Mouse (Mus musculus) liver, embryonic 14.5 days (tissue): ENCODE results near the gene Malrd1. TPM values are rescaled to one million over a fixed set of nuclear protein-coding genes. Genes with fewer than 3 reads are reported as not detected.
A peak's percentile ranks its signal among the peaks of the same experiment; 100 is the strongest.

Source experiments
- ATAC-seq: fragments of 200-750 bp; cut with Nextera tagmentation; 2 replicates; pipeline ENCODE4 v1.8.0; 2017; ENCODE audit warnings: moderate number of reproducible peaks, mild to moderate bottlenecking, moderate library complexity; ENCODE audit not compliant: insufficient read depth
- DNase-seq, 3 experiments: peaks; one replicate each; pipeline ENCODE4 v3.0.0-alpha.2; 2012 to 2013; ENCODE audit warnings: low read depth in 3 of 3, low spot score in 3 of 3
- H3K27ac ChIP-seq: fragments of 300-500 bp; sonication (generic); 2 replicates; pipeline ENCODE4 v1.5.1; 2014; ENCODE audit warnings: moderate library complexity, mild to moderate bottlenecking, control low read depth, inconsistent platforms
- H3K27me3 ChIP-seq: fragments of 300-500 bp; sonication (generic); 2 replicates; pipeline ENCODE4 v1.6.1; 2014; ENCODE audit warnings: mild to moderate bottlenecking, low read length, moderate library complexity; ENCODE audit not compliant: control insufficient read depth, insufficient read depth
- H3K36me3 ChIP-seq: fragments of 300-500 bp; sonication (generic); replicated peaks from 2 replicates; pipeline ENCODE4 v1.6.1; 2014; ENCODE audit warnings: low read depth; ENCODE audit not compliant: control insufficient read depth, insufficient read depth
- H3K4me1 ChIP-seq, 2 experiments: fragments of 200-500 bp in 1 of 2; fragments of 300-500 bp in 1 of 2; sonication (generic) in 1 of 2; replicated peaks; 2 replicates each; pipeline ENCODE4 v1.6.1; 2012 to 2014; ENCODE audit warnings: antibody characterized with exemption in 1 of 2, inconsistent platforms in 1 of 2, low read length in 1 of 2; ENCODE audit not compliant: control insufficient read depth in 2 of 2, insufficient read depth in 2 of 2
- H3K4me2 ChIP-seq: fragments of 300-500 bp; sonication (generic); 2 replicates; pipeline ENCODE4 v1.6.1; 2014; ENCODE audit warnings: low read depth, mild to moderate bottlenecking, control low read depth, moderate library complexity
- H3K4me3 ChIP-seq, 2 experiments: fragments of 200-500 bp in 1 of 2; fragments of 300-500 bp in 1 of 2; sonication (generic) in 1 of 2; 2 replicates each; pipeline ENCODE4 v1.5.1; 2012 to 2014; ENCODE audit warnings: low read depth in 2 of 2, low read length in 2 of 2, mild to moderate bottlenecking in 2 of 2, control low read depth in 1 of 2, inconsistent platforms in 1 of 2, moderate library complexity in 1 of 2; ENCODE audit not compliant: insufficient read depth in 1 of 2
- H3K9ac ChIP-seq: fragments of 300-500 bp; sonication (generic); replicated peaks from 2 replicates; pipeline ENCODE4 v1.6.1; 2014; ENCODE audit warnings: mild to moderate bottlenecking, control low read depth, moderate library complexity
- H3K9me3 ChIP-seq: fragments of 300-500 bp; sonication (generic); 2 replicates; pipeline ENCODE4 v1.6.1; 2016; ENCODE audit warnings: low read length, mixed read lengths; ENCODE audit not compliant: control insufficient read depth
- CTCF ChIP-seq: IDR thresholded peaks from 2 replicates; pipeline ENCODE4 v1.5.1; 2016; ENCODE audit warnings: antibody characterized with exemption, low read depth, control low read depth
- EP300 ChIP-seq: IDR thresholded peaks from 2 replicates; pipeline ENCODE4 v1.6.1; 2016; ENCODE audit warnings: antibody characterized with exemption, low read depth
- WGBS: fragments of 180-500 bp; shearing (Covaris S2); extraction: QIAGEN DNeasy Blood & Tissue Kit; methylation state at CpG from one replicate; pipeline ENCODE4 v1.1.7; 2014; ENCODE audit not compliant: insufficient replicate concordance; 5-methylcytosine and 5-hydroxymethylcytosine counted together
- polyA plus RNA-seq, 2 experiments: library from polyadenylated mRNA; depleted of rRNA in 1 of 2; stranded (reverse) in 1 of 2; unstranded in 1 of 2; fragments of >200 nt; fragmentation: Nextera tagmentation in 1 of 2; extraction: Ambion mirVana in 1 of 2; gene quantifications; 2 replicates each; pipeline versions ENCODE4 v1.2.1 to v1.2.3; 2012 to 2014

Gene Malrd1
- polyA plus RNA-seq, 2 experiments = not detected

DNA sequence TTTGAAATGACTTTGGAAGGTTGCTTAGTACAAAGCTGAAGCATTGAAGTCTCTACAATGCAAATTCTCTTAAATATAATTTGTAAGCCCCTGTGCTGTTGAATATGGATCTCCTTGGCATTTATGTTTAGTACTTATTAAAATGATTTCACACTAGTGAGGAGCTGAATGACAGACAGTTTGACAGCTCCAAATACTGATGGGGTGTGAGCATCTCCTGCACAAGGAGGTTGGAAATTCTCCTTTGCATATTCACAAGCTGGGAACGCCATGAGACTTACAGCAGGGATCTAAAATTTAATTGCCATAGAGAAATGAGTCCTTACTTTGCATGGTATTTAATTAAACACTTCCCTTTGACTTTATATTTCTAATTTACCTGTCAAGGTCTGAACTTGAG lies 117.6 kb downstream of the Malrd1 start:
- no peaks in the 10 kb centered on the region for H3K36me3 ChIP-seq
- no peak for TF ChIP-seq EP300
- TF ChIP-seq CTCF = no peak
- H3K27me3 ChIP-seq = no peaks in the 10 kb centered on the region
- ATAC-seq (no peak), DNase-seq (no peak)
- 56% methylated on average over 1 of the region's 1 CpGs for WGBS
- H3K27ac ChIP-seq = no peak overlapping the region
- no peak overlapping the region for H3K4me3 ChIP-seq
- H3K9ac ChIP-seq = no peak overlapping the region
- no peaks in the 10 kb centered on the region for H3K4me1 ChIP-seq
- no peaks in the 10 kb centered on the region for H3K9me3 ChIP-seq
- H3K4me2 ChIP-seq = no peak overlapping the region

- H3K9ac ChIP-seq = no peak overlapping the region
- 66% methylated on average over 1 of the region's 1 CpGs for WGBS
- DNase-seq = no peak
- H3K4me2 ChIP-seq = no peak overlapping the region
- H3K4me1 ChIP-seq = no peaks in the 10 kb centered on the region
- no peak overlapping the region for H3K4me3 ChIP-seq
- no peaks in the 10 kb centered on the region for H3K27me3 ChIP-seq
- no peaks in the 10 kb centered on the region for H3K36me3 ChIP-seq
- H3K9me3 ChIP-seq = no peaks in the 10 kb centered on the region
- TF ChIP-seq CTCF (no peak), EP300 (no peak)
- no peak for ATAC-seq
- H3K27ac ChIP-seq = no peak overlapping the region
Measured at GRCm38 (mm10) chr2:15656388-15656787, 130.1 kb downstream of the Malrd1 start.

GRCm38 (mm10) chr2:15702977-15703376 lies 176.7 kb downstream of the Malrd1 start:
- TF ChIP-seq CTCF (no peak), EP300 (no peak)
- 64% methylated on average over 3 of the region's 3 CpGs for WGBS
- no peak for ATAC-seq
- Histone ChIP-seq H3K36me3 (no peaks in the 10 kb centered on the region), H3K4me1 (no peaks in the 10 kb centered on the region), H3K4me3 (no peak overlapping the region), H3K27ac (no peak overlapping the region), H3K9ac (no peak overlapping the region), H3K9me3 (no peaks in the 10 kb centered on the region), H3K27me3 (no peaks in the 10 kb centered on the region), H3K4me2 (no peak overlapping the region)
- DNase-seq = no peak

DNA sequence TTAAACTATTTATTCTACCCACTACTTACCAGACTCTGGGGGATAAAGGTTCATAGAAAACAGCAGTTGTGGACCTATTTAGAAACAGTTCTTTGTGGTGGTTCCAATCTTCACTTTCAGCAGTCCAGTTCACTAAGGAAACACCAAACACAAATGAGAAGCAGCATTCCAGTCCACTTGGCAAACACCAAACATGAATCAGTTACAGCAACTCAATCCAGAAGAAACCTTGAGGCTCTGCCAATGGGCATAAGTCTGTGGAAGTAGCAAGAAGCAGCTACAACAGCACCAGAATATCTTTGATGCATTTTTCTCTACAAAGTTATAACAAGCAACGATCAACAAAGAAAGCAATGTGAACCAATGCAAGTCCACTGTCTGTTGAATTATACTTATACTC lies 214.7 kb downstream of the Malrd1 start:
- 57% methylated on average over 1 of the region's 1 CpGs for WGBS
- H3K27me3 ChIP-seq = no peaks in the 10 kb centered on the region
- no peak for ATAC-seq
- no peak overlapping the region for H3K4me2 ChIP-seq
- H3K9ac ChIP-seq = no peak overlapping the region
- no peaks in the 10 kb centered on the region for H3K36me3 ChIP-seq
- no peak overlapping the region for H3K4me3 ChIP-seq
- H3K4me1 ChIP-seq = no peaks in the 10 kb centered on the region
- TF ChIP-seq CTCF (no peak), EP300 (no peak)
- DNase-seq = no peak
- no peaks in the 10 kb centered on the region for H3K9me3 ChIP-seq
- H3K27ac ChIP-seq = no peak overlapping the region

DNA sequence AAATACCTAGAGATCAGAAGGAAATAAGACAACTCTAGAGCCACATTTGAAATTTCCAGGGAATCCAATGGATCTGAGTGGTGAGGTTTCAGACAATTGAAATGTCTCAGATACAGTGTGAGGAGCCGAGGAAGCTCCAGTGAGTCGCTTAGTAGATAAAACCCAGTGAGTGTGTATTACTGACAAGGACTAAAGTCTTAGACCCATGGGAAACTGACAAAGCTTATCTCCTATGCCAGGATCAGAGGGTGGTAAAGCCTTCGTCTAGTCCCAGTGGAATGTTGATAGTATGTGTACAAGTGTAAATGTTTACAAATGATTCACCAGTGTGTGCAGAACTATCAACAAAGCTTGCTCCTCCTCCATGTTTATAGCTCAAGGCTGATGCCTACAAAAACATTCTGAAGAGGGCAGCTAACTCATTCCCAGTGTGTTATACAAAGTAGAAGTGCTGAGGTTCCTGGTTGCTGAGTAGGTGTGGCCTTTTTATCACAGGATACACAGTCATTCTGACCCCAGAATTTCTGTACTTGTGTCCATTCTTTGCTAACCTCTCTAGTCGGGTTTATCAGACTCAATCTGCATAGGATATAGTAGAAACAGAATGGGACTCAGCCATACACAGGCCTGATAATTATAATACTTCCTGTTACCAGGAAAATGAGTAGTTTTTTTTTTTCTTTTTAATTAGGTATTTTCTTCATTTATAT lies 218.9 kb downstream of the Malrd1 start:
- H3K27me3 ChIP-seq = no peaks in the 10 kb centered on the region
- H3K9me3 ChIP-seq = no peaks in the 10 kb centered on the region
- WGBS = 16% methylated on average over 4 of the region's 4 CpGs
- H3K9ac ChIP-seq = no peak overlapping the region
- ATAC-seq = peak; percentile 93
- H3K4me3 ChIP-seq = no peak overlapping the region
- 0 out of 2 replicates have a peak overlapping the region, but pooled peaks have one; percentile 11 for H3K4me2 ChIP-seq
- peak in 1 of 3 experiments; percentile 2 for DNase-seq
- no peak overlapping the region for H3K27ac ChIP-seq
- H3K36me3 ChIP-seq = no peaks in the 10 kb centered on the region
- TF ChIP-seq CTCF = no peak
- TF ChIP-seq EP300 = no peak
- no peaks in the 10 kb centered on the region for H3K4me1 ChIP-seq
